30 mouse cellular contexts compared by ENCODE assay signal in genomic region chr3:28532666-28533065, GRCm38 (mm10).
DNase-seq lines count a peak whose midpoint lies in the region; ATAC-seq and TF ChIP-seq lines count a peak whose summit lies in the region.
"Had no signal": no experiment of that assay in that cellular context is flagged by ENCODE, and none has a peak within 500 bp of the region (broad histone marks: within the 10 kb centered on the region; RNA-seq: fewer than 3 reads in every experiment).

No protein-coding gene starts in this region.

- H3K9me3 ChIP-seq in forebrain, embryonic 15.5 days = no peaks in the 10 kb centered on the region
- no peaks in the 10 kb centered on the region for H3K9me3 ChIP-seq in forebrain, embryonic 11.5 days (ENCODE audit: control insufficient read depth, low read length)
- H3K9me3 ChIP-seq: embryonic facial prominence, embryonic 13.5 days; G1E; heart, embryonic 12.5 days; hindbrain, embryonic 13.5 days; limb, embryonic 12.5 days; lung, embryonic 15.5 days; neural tube, embryonic 12.5 days had no signal

- no peak overlapping the region for H3K4me3 ChIP-seq in forebrain, embryonic 15.5 days
- H3K4me3 ChIP-seq in forebrain, embryonic 11.5 days (ENCODE audit: low read depth, low read length) = no peak overlapping the region
- H3K4me3 ChIP-seq in left cerebral cortex, adult 2 months = no peak overlapping the region
- H3K4me3 ChIP-seq: embryonic facial prominence, embryonic 13.5 days; heart, embryonic 12.5 days; hindbrain, embryonic 13.5 days; limb, embryonic 12.5 days; lung, embryonic 15.5 days; myocyte; neural tube, embryonic 12.5 days had no signal

- H3K27me3 ChIP-seq in forebrain, embryonic 15.5 days = no peaks in the 10 kb centered on the region
- H3K27me3 ChIP-seq in forebrain, embryonic 11.5 days (ENCODE audit: control insufficient read depth, insufficient read depth, low read length) = no peaks in the 10 kb centered on the region
- H3K27me3 ChIP-seq: embryonic facial prominence, embryonic 13.5 days; heart, embryonic 12.5 days; hindbrain, embryonic 13.5 days; lung, embryonic 15.5 days; neural tube, embryonic 12.5 days had no signal

- H3K4me2 ChIP-seq in forebrain, embryonic 15.5 days (replicated peaks) = no peak overlapping the region
- no peak overlapping the region for H3K4me2 ChIP-seq in forebrain, embryonic 11.5 days (ENCODE audit: low read depth, low read length, severe bottlenecking)
- H3K4me2 ChIP-seq: heart, embryonic 12.5 days; hindbrain, embryonic 13.5 days; limb, embryonic 12.5 days; lung, embryonic 15.5 days; midbrain, embryonic 11.5 days; neural tube, embryonic 12.5 days had no signal

- TF ChIP-seq CTCF in left cerebral cortex, adult 2 months (IDR thresholded peaks at IDR 0.05) = no peak

- peaks cover 7% of the 10 kb centered on the region; the same call in 1 of the 2 replicates for H3K4me1 ChIP-seq in forebrain, embryonic 15.5 days
- H3K4me1 ChIP-seq in forebrain, embryonic 11.5 days (replicated peaks; ENCODE audit: control insufficient read depth, insufficient read depth, low read length) = no peaks in the 10 kb centered on the region
- H3K4me1 ChIP-seq: embryonic facial prominence, embryonic 13.5 days; heart, embryonic 12.5 days; lung, embryonic 15.5 days; neural tube, embryonic 12.5 days had no signal

- 78% methylated on average over 7 of the region's 7 CpGs for WGBS in forebrain, embryonic 15.5 days
- WGBS in forebrain, embryonic 11.5 days = 94% methylated on average over 7 of the region's 7 CpGs

- H3K9ac ChIP-seq in forebrain, embryonic 15.5 days (replicated peaks) = no peak overlapping the region
- H3K9ac ChIP-seq in forebrain, embryonic 11.5 days (ENCODE audit: low read length) = no peak overlapping the region
- H3K9ac ChIP-seq: embryonic facial prominence, embryonic 13.5 days; heart, embryonic 12.5 days; hindbrain, embryonic 13.5 days; limb, embryonic 12.5 days; lung, embryonic 15.5 days; neural tube, embryonic 12.5 days had no signal

- ATAC-seq in forebrain, embryonic 15.5 days (replicated peaks) = no peak
- ATAC-seq in forebrain, embryonic 11.5 days (replicated peaks; ENCODE audit: low FRiP score) = no peak
- ATAC-seq: intestine, postnatal 0 days; midbrain, embryonic 16.5 days had no signal

- no peaks in the 10 kb centered on the region for H3K36me3 ChIP-seq in forebrain, embryonic 15.5 days
- no peaks in the 10 kb centered on the region for H3K36me3 ChIP-seq in forebrain, embryonic 11.5 days (ENCODE audit: control insufficient read depth, insufficient read depth, low read length)
- H3K36me3 ChIP-seq: embryonic facial prominence, embryonic 13.5 days; G1E; heart, embryonic 12.5 days; hindbrain, embryonic 13.5 days; limb, embryonic 12.5 days; lung, embryonic 15.5 days; neural tube, embryonic 12.5 days had no signal

- H3K27ac ChIP-seq in forebrain, embryonic 15.5 days (replicated peaks) = peak overlapping the region; percentile 38
- no peak overlapping the region for H3K27ac ChIP-seq in forebrain, embryonic 11.5 days (ENCODE audit: low read depth, low read length)
- peak overlapping the region; percentile 29 for H3K27ac ChIP-seq in left cerebral cortex, adult 2 months
- H3K27ac ChIP-seq: embryonic facial prominence, embryonic 13.5 days; hindbrain, embryonic 13.5 days; limb, embryonic 12.5 days; lung, embryonic 15.5 days; neural tube, embryonic 12.5 days; stomach, postnatal 0 days had no signal

- no peak for DNase-seq in forebrain, embryonic 11.5 days (ENCODE audit: low spot score)
- no peak for DNase-seq in left cerebral cortex, adult 2 months (ENCODE audit: extremely low spot score in 1 of 2, low spot score in 2 of 2)
- DNase-seq in left cerebral cortex, postnatal 4 days = no peak
- DNase-seq in layer of hippocampus, adult 18-20 months (ENCODE audit: low spot score in 2 of 2) = peak; percentile 49 to 79
- DNase-seq in telencephalon, adult 2 months (ENCODE audit: low read depth, low spot score) = peak; percentile 64
- no peak for DNase-seq in lung, postnatal 10 days
- DNase-seq: adrenal gland, adult 8-10 months; cerebellum, adult 11-12 months; cerebellum, postnatal 10 days; gastrocnemius, postnatal 25 days; heart, adult 18-20 months; heart, postnatal 4 days; kidney, adult 9 months; kidney, postnatal 10 days; lung, postnatal 36 days; thymus, adult 2 months; thymus, postnatal 36 days had no signal

- intact Hi-C loops in left cerebral cortex, adult 2 months (cut with DNase I) = no loop called here
- intact Hi-C loops in left cerebral cortex, postnatal 4 days (cut with DNase I) = no loop called here

Comparison
In these comparisons a context has a peak if more than half of its experiments do, and no peak if none do; other contexts are left out.
1. DNase-seq: peak in layer of hippocampus, adult 18-20 months (2 of 2) and telencephalon, adult 2 months (single experiment); none in forebrain, embryonic 11.5 days (single experiment), left cerebral cortex, adult 2 months (0 of 2), left cerebral cortex, postnatal 4 days (single experiment) and lung, postnatal 10 days (single experiment).